Mouse (Mus musculus) hindbrain, embryonic 11.5 days (tissue): Measurements from ENCODE around the gene Ube2d1. TPM values are rescaled to one million over a fixed set of nuclear protein-coding genes. Genes with fewer than 3 reads are reported as not detected.
A peak's percentile ranks its signal among the peaks of the same experiment; 100 is the strongest.

Experiments
- ATAC-seq: fragments of 200-750 bp; cut with Nextera tagmentation; 2 replicates; pipeline ENCODE4 v1.8.0; 2017; ENCODE audit warnings: mild to moderate bottlenecking, moderate TSS enrichment, moderate library complexity; ENCODE audit not compliant: low FRiP score
- DNase-seq: peaks from one replicate; pipeline ENCODE4 v3.0.0-alpha.2; 2015; ENCODE audit warnings: low spot score
- H3K27ac ChIP-seq: fragments of 300-500 bp; sonication (generic); 2 replicates; pipeline ENCODE4 v1.5.1; 2014; ENCODE audit warnings: mild to moderate bottlenecking, low read depth, low read length
- H3K27me3 ChIP-seq: fragments of 300-500 bp; sonication (generic); 2 replicates; pipeline ENCODE4 v1.6.1; 2014; ENCODE audit warnings: mild to moderate bottlenecking, low read length, moderate library complexity, mixed read lengths; ENCODE audit not compliant: control insufficient read depth, insufficient read depth
- H3K36me3 ChIP-seq: fragments of 300-500 bp; sonication (generic); 2 replicates; pipeline ENCODE4 v1.6.1; 2014; ENCODE audit warnings: mild to moderate bottlenecking, low read length, moderate library complexity, mixed read lengths; ENCODE audit not compliant: control insufficient read depth, insufficient read depth
- H3K4me1 ChIP-seq: fragments of 300-500 bp; sonication (generic); replicated peaks from 2 replicates; pipeline ENCODE4 v1.6.1; 2014; ENCODE audit warnings: low read length, mixed read lengths; ENCODE audit not compliant: control insufficient read depth, insufficient read depth
- H3K4me2 ChIP-seq: fragments of 300-500 bp; sonication (generic); replicated peaks from 2 replicates; pipeline ENCODE4 v1.6.1; 2014; ENCODE audit warnings: mild to moderate bottlenecking, low read depth, low read length
- H3K4me3 ChIP-seq: fragments of 300-500 bp; sonication (generic); 2 replicates; pipeline ENCODE4 v1.5.1; 2014; ENCODE audit warnings: low read depth, low read length
- H3K9ac ChIP-seq: fragments of 300-500 bp; sonication (generic); 2 replicates; pipeline ENCODE4 v1.6.1; 2014; ENCODE audit warnings: low read depth, low read length
- H3K9me3 ChIP-seq: fragments of 300-500 bp; sonication (generic); 2 replicates; pipeline ENCODE4 v1.6.1; 2016; ENCODE audit warnings: low read length; ENCODE audit not compliant: control insufficient read depth
- WGBS: fragments of 180-500 bp; shearing (Covaris S2); extraction: QIAGEN DNeasy Blood & Tissue Kit; methylation state at CpG from one replicate; pipeline ENCODE4 v1.1.7; 2014; 5-methylcytosine and 5-hydroxymethylcytosine counted together
- polyA plus RNA-seq: library from polyadenylated mRNA; unstranded; fragments of >200 nt; fragmentation: Nextera tagmentation; extraction: Ambion mirVana; gene quantifications from 2 replicates; pipeline ENCODE4 v1.2.1, GENCODE M21; 2014

Ube2d1 gene
- 192 and 221 TPM in 2 replicates for polyA plus RNA-seq

- peak within 1 kb of the TSS; percentile 78 for H3K27ac ChIP-seq
- H3K27me3 ChIP-seq: no peaks in the 10 kb centered on the region
- no peaks in the 10 kb centered on the region for H3K4me1 ChIP-seq
- no peaks in the 10 kb centered on the region for H3K36me3 ChIP-seq
- peak within 1 kb of the TSS; percentile 99 for H3K9ac ChIP-seq
- ATAC-seq: peak; percentile 95
- peak within 1 kb of the TSS; percentile 59 for H3K4me2 ChIP-seq
- no peaks in the 10 kb centered on the region for H3K9me3 ChIP-seq
- H3K4me3 ChIP-seq: peak within 1 kb of the TSS; percentile 97
- peak; percentile 89 for DNase-seq
- WGBS: 0% methylated on average over 45 of the region's 50 CpGs
Observed at GRCm38 (mm10) chr10:71285126-71285580, at the start of gene Ube2d1. Gene Ube2d1 (minus strand): TSS chr10:71285262.

GRCm38 (mm10) chr10:71332859-71333258 is 47.8 kb upstream of the Ube2d1 start:
- Histone ChIP-seq H3K4me2 (no peak overlapping the region), H3K4me1 (no peaks in the 10 kb centered on the region), H3K27ac (no peak overlapping the region), H3K9ac (no peak overlapping the region), H3K4me3 (no peak overlapping the region), H3K27me3 (no peaks in the 10 kb centered on the region), H3K9me3 (no peaks in the 10 kb centered on the region), H3K36me3 (peaks cover 4% of the 10 kb centered on the region; the same call in 1 of the 2 replicates)
- WGBS: 97% methylated on average over 9 of the region's 9 CpGs
- DNase-seq: no peak
- ATAC-seq: no peak

- Histone ChIP-seq H3K9me3 (no peaks in the 10 kb centered on the region), H3K4me1 (no peaks in the 10 kb centered on the region), H3K4me2 (no peak overlapping the region), H3K27ac (no peak overlapping the region), H3K27me3 (no peaks in the 10 kb centered on the region), H3K36me3 (peaks cover 4% of the 10 kb centered on the region; the same call in 1 of the 2 replicates), H3K9ac (no peak overlapping the region), H3K4me3 (no peak overlapping the region)
- WGBS: 92% methylated on average over 4 of the region's 4 CpGs
- DNase-seq: no peak
- ATAC-seq: no peak
Observed at GRCm38 (mm10) chr10:71332376-71332775, 47.3 kb upstream of the Ube2d1 start.

- 95% methylated on average over 7 of the region's 7 CpGs for WGBS
- Histone ChIP-seq H3K4me3 (no peak overlapping the region), H3K4me1 (no peaks in the 10 kb centered on the region), H3K4me2 (no peak overlapping the region), H3K27me3 (no peaks in the 10 kb centered on the region), H3K9ac (no peak overlapping the region), H3K9me3 (no peaks in the 10 kb centered on the region), H3K36me3 (peaks cover 4% of the 10 kb centered on the region; the same call in 1 of the 2 replicates), H3K27ac (no peak overlapping the region)
- DNase-seq (no peak), ATAC-seq (no peak)
Observed at GRCm38 (mm10) chr10:71331908-71332307, 46.8 kb upstream of the Ube2d1 start.

- no peak for DNase-seq
- no peak for ATAC-seq
- 91% methylated on average over 12 of the region's 12 CpGs for WGBS
- no peak overlapping the region for H3K4me3 ChIP-seq
- no peak overlapping the region for H3K4me2 ChIP-seq
- no peaks in the 10 kb centered on the region for H3K27me3 ChIP-seq
- no peaks in the 10 kb centered on the region for H3K9me3 ChIP-seq
- H3K36me3 ChIP-seq: peaks cover 4% of the 10 kb centered on the region; the same call in 1 of the 2 replicates
- no peaks in the 10 kb centered on the region for H3K4me1 ChIP-seq
- no peak overlapping the region for H3K27ac ChIP-seq
- H3K9ac ChIP-seq: no peak overlapping the region
Observed at GRCm38 (mm10) chr10:71330070-71330469, 45.0 kb upstream of the Ube2d1 start.

GRCm38 (mm10) chr10:71329295-71329694 is 44.2 kb upstream of the Ube2d1 start:
- ATAC-seq (no peak), DNase-seq (no peak)
- Histone ChIP-seq H3K9ac (no peak overlapping the region), H3K27me3 (no peaks in the 10 kb centered on the region), H3K36me3 (peaks cover 4% of the 10 kb centered on the region; the same call in 1 of the 2 replicates), H3K4me2 (no peak overlapping the region), H3K4me3 (no peak overlapping the region), H3K4me1 (no peaks in the 10 kb centered on the region), H3K9me3 (no peaks in the 10 kb centered on the region), H3K27ac (no peak overlapping the region)
- WGBS: 92% methylated on average over 6 of the region's 6 CpGs

- Histone ChIP-seq H3K4me1 (no peaks in the 10 kb centered on the region), H3K36me3 (peaks cover 4% of the 10 kb centered on the region; the same call in 1 of the 2 replicates), H3K4me3 (no peak overlapping the region), H3K4me2 (no peak overlapping the region), H3K9ac (no peak overlapping the region), H3K9me3 (no peaks in the 10 kb centered on the region), H3K27me3 (no peaks in the 10 kb centered on the region), H3K27ac (no peak overlapping the region)
- no peak for ATAC-seq
- DNase-seq: no peak
- WGBS: 91% methylated on average over 5 of the region's 5 CpGs
Observed at GRCm38 (mm10) chr10:71328870-71329269, 43.8 kb upstream of the Ube2d1 start.

GRCm38 (mm10) chr10:71328382-71328781 is 43.3 kb upstream of the Ube2d1 start:
- no peaks in the 10 kb centered on the region for H3K27me3 ChIP-seq
- H3K4me1 ChIP-seq: no peaks in the 10 kb centered on the region
- no peak for ATAC-seq
- H3K4me3 ChIP-seq: no peak overlapping the region
- DNase-seq: no peak
- 89% methylated on average over 6 of the region's 6 CpGs for WGBS
- H3K4me2 ChIP-seq: no peak overlapping the region
- H3K27ac ChIP-seq: no peak overlapping the region
- H3K9ac ChIP-seq: no peak overlapping the region
- peaks cover 4% of the 10 kb centered on the region; the same call in 1 of the 2 replicates for H3K36me3 ChIP-seq
- H3K9me3 ChIP-seq: no peaks in the 10 kb centered on the region

GRCm38 (mm10) chr10:71327386-71327785 is 42.3 kb upstream of the Ube2d1 start:
- Histone ChIP-seq H3K27me3 (no peaks in the 10 kb centered on the region), H3K27ac (no peak overlapping the region), H3K36me3 (peaks cover 4% of the 10 kb centered on the region; the same call in 1 of the 2 replicates), H3K9ac (no peak overlapping the region), H3K4me3 (no peak overlapping the region), H3K4me2 (no peak overlapping the region), H3K9me3 (no peaks in the 10 kb centered on the region), H3K4me1 (no peaks in the 10 kb centered on the region)
- no peak for ATAC-seq
- DNase-seq: no peak
- WGBS: 81% methylated on average over 10 of the region's 10 CpGs
